Mouse (Mus musculus) midbrain, postnatal 0 days (tissue): ENCODE measurements around the gene Cox4i2. TPM values are rescaled to one million over a fixed set of nuclear protein-coding genes. Genes with fewer than 3 reads are reported as not detected.
A peak's percentile ranks its signal among the peaks of the same experiment; 100 is the strongest.

Source experiments
- ATAC-seq: fragments of 200-750 bp; cut with Nextera tagmentation; 2 replicates; pipeline ENCODE4 v1.8.0; 2017; ENCODE audit warnings: moderate number of reproducible peaks, mild to moderate bottlenecking, moderate TSS enrichment, moderate library complexity; ENCODE audit not compliant: low FRiP score
- DNase-seq: peaks from one replicate; pipeline ENCODE4 v3.0.0-alpha.2; 2015; ENCODE audit warnings: low spot score
- H3K27ac ChIP-seq: fragments of 300-500 bp; sonication (generic); 2 replicates; pipeline ENCODE4 v1.5.1; 2014; ENCODE audit warnings: low read depth, mild to moderate bottlenecking, low read length, mixed read lengths
- H3K27me3 ChIP-seq: fragments of 300-500 bp; sonication (generic); 2 replicates; pipeline ENCODE4 v1.6.1; 2014; ENCODE audit warnings: low read length, control low read depth, mixed read lengths; ENCODE audit not compliant: insufficient read depth
- H3K36me3 ChIP-seq: fragments of 300-500 bp; sonication (generic); 2 replicates; pipeline ENCODE4 v1.6.1; 2014; ENCODE audit warnings: low read length, control low read depth, mixed read lengths; ENCODE audit not compliant: insufficient read depth
- H3K4me1 ChIP-seq: fragments of 300-500 bp; sonication (generic); 2 replicates; pipeline ENCODE4 v1.6.1; 2014; ENCODE audit warnings: mild to moderate bottlenecking, control low read depth, antibody characterized with exemption, low read length, mixed read lengths; ENCODE audit not compliant: insufficient read depth
- H3K4me2 ChIP-seq: fragments of 300-500 bp; sonication (generic); 2 replicates; pipeline ENCODE4 v1.6.1; 2014; ENCODE audit warnings: low read depth, mild to moderate bottlenecking, low read length, mixed read lengths; ENCODE audit not compliant: poor library complexity, severe bottlenecking
- H3K4me3 ChIP-seq: fragments of 300-500 bp; sonication (generic); 2 replicates; pipeline ENCODE4 v1.5.1; 2014; ENCODE audit warnings: low read depth, mild to moderate bottlenecking, low read length, moderate library complexity
- H3K9ac ChIP-seq: fragments of 300-500 bp; sonication (generic); replicated peaks from 2 replicates; pipeline ENCODE4 v1.6.1; 2014; ENCODE audit warnings: mild to moderate bottlenecking, low read length, moderate library complexity, mixed read lengths; ENCODE audit not compliant: poor library complexity, severe bottlenecking
- H3K9me3 ChIP-seq: fragments of 300-500 bp; sonication (generic); 2 replicates; pipeline ENCODE4 v1.6.1; 2016; ENCODE audit warnings: low read length, control low read depth
- CTCF ChIP-seq: IDR thresholded peaks from 2 replicates; pipeline ENCODE4 v1.5.1; 2016; ENCODE audit warnings: antibody characterized with exemption, mild to moderate bottlenecking
- WGBS: fragments of 180-500 bp; shearing (Covaris S2); extraction: QIAGEN DNeasy Blood & Tissue Kit; methylation state at CpG from one replicate; pipeline ENCODE4 v1.1.7; 2014; 5-methylcytosine and 5-hydroxymethylcytosine counted together
- polyA plus RNA-seq: library from polyadenylated mRNA; unstranded; fragments of >200 nt; fragmentation: Nextera tagmentation; extraction: Ambion mirVana; gene quantifications from 2 replicates; pipeline ENCODE4 v1.2.1, GENCODE M21; 2015
- total RNA-seq: library from RNA; depleted of rRNA; stranded (reverse); fragments of >200 nt; gene quantifications from 2 replicates; pipeline ENCODE4 v1.2.3, GENCODE M21; 2014

The Cox4i2 gene
- total and polyA plus RNA-seq, 2 experiments from 2014 or later, result 2.0 to 3.3 TPM

DNA sequence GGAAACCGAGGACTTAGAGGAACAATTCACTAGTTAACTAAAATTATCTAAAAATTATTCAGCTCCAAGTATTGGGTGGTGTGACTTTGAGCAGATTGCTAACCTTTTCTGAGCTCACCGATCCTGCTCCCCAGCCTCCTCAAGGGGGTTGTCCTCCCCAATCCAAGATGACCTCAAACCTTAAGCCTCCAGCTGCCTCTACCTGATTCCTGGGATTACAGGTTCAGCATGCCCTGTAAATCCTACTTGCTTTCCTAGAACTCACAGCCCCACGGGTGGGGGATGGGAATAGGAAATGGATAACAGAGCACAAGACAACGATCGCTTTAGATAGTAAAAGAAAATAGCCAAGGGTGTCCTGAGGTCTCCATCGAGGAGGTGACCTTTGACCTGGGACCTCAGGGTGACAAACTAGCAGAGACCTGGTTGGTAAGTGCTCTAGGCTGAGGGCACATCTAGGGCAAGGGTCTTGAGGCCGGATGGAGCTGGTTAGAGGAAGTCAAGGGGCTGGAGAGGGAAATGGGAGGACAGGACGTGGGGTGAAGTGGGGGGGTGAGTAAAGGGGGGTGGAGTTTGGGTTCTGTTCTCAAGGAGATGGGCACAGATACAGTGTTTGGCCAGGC lies 24.8 kb upstream of the Cox4i2 start:
- Histone ChIP-seq H3K4me3 (no peak overlapping the region), H3K4me2 (no peak overlapping the region), H3K27me3 (no peaks in the 10 kb centered on the region), H3K27ac (peak overlapping the region; percentile 26; the same call in 1 of the 2 replicates), H3K9ac (no peak overlapping the region), H3K9me3 (no peaks in the 10 kb centered on the region), H3K36me3 (no peaks in the 10 kb centered on the region), H3K4me1 (0 out of 2 replicates have a peak, but pooled peaks cover under 1% of the 10 kb centered on the region)
- WGBS, result 71% methylated on average over 8 of the region's 8 CpGs
- no peak for TF ChIP-seq CTCF
- ATAC-seq, result peak; percentile 24
- no peak for DNase-seq

DNA sequence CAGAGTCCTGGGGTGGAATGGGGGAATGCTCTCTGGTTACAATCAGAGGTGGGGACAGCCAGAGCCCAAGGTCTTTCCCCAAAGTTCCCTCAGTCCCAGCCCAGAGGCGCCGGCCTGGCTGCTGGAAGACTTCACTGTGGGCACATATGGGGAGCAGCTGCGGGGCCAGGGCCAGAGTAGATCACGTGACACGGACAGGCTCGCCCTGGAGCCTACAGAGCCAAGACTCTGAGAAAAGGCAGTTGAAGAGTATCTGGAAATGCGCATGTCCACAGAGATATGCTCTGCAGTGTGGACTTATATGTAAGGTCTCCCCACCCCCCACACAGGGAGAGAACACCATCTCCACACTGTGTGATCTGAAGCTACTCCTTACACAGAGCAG lies 24.3 kb upstream of the Cox4i2 start:
- H3K9ac ChIP-seq, result no peak overlapping the region
- H3K27ac ChIP-seq, result peak overlapping the region; percentile 26; the same call in 1 of the 2 replicates
- no peak overlapping the region for H3K4me3 ChIP-seq
- no peaks in the 10 kb centered on the region for H3K9me3 ChIP-seq
- TF ChIP-seq CTCF, result no peak
- H3K27me3 ChIP-seq, result no peaks in the 10 kb centered on the region
- no peak overlapping the region for H3K4me2 ChIP-seq
- peak; percentile 41; the same call in 1 of the 2 replicates for ATAC-seq
- no peaks in the 10 kb centered on the region for H3K36me3 ChIP-seq
- peak; percentile 48 for DNase-seq
- WGBS, result 54% methylated on average over 7 of the region's 7 CpGs
- no peaks in the 10 kb centered on the region for H3K4me1 ChIP-seq

GRCm38 (mm10) chr2:152733201-152733600 lies 20.8 kb upstream of the Cox4i2 start:
- no peaks in the 10 kb centered on the region for H3K36me3 ChIP-seq
- H3K4me3 ChIP-seq, result no peak overlapping the region
- H3K27ac ChIP-seq, result no peak overlapping the region
- H3K4me2 ChIP-seq, result no peak overlapping the region
- no peak overlapping the region for H3K9ac ChIP-seq
- no peaks in the 10 kb centered on the region for H3K9me3 ChIP-seq
- DNase-seq, result no peak
- ATAC-seq, result no peak
- H3K27me3 ChIP-seq, result no peaks in the 10 kb centered on the region
- no peak for TF ChIP-seq CTCF
- 91% methylated on average over 2 of the region's 2 CpGs for WGBS
- peaks cover 3% of the 10 kb centered on the region; the same call in 1 of the 2 replicates for H3K4me1 ChIP-seq

- peak; percentile 18; the same call in 1 of the 2 replicates for ATAC-seq
Observed at GRCm38 (mm10) chr2:152734501-152734900, 19.5 kb upstream of the Cox4i2 start.

DNA sequence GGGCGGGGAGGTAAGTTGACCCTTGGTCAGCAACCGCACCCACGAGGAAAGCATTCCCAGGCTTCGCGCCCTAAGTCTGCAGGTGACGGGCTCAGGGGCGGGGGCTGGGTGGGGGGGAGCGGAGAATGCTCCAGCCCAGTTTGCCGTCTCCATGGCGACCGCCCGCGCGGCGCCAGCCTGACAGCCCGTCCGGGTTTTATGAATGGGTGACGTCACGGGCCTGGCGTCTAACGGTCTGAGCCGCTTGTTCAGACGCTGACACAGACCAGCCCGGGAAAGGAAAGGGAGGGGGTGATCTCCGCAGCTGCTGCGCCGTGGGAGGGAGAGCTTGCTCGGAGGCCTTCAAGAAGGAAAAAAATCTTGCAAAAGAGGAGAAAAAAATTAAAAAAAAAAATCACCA lies 19.0 kb upstream of the Cox4i2 start:
- no peak overlapping the region; the same call in 1 of the 2 replicates for H3K9ac ChIP-seq
- no peaks in the 10 kb centered on the region for H3K9me3 ChIP-seq
- ATAC-seq (peak; percentile 90), DNase-seq (peak; percentile 96)
- peak overlapping the region; percentile 85 for H3K4me2 ChIP-seq
- under 1% methylated on average over 28 of the region's 28 CpGs for WGBS
- H3K4me1 ChIP-seq, result peaks cover 3% of the 10 kb centered on the region; the same call in 1 of the 2 replicates
- peak overlapping the region; percentile 57 for H3K27ac ChIP-seq
- no peaks in the 10 kb centered on the region for H3K36me3 ChIP-seq
- H3K27me3 ChIP-seq, result no peaks in the 10 kb centered on the region
- peak overlapping the region; percentile 45 for H3K4me3 ChIP-seq
- no peak for TF ChIP-seq CTCF

More at GRCm38 (mm10) chr2:152734501-152734900, 19.5 kb upstream of the Cox4i2 start:
- Histone ChIP-seq H3K4me1 (peaks cover 3% of the 10 kb centered on the region; the same call in 1 of the 2 replicates), H3K4me2 (peak overlapping the region; percentile 85), H3K27ac (no peak overlapping the region; the same call in 1 of the 2 replicates), H3K27me3 (no peaks in the 10 kb centered on the region), H3K9ac (no peak overlapping the region; the same call in 1 of the 2 replicates), H3K9me3 (no peaks in the 10 kb centered on the region), H3K36me3 (no peaks in the 10 kb centered on the region), H3K4me3 (peak overlapping the region; percentile 45)
- 9% methylated on average over 10 of the region's 10 CpGs for WGBS
- no peak for TF ChIP-seq CTCF
- no peak for DNase-seq

DNA sequence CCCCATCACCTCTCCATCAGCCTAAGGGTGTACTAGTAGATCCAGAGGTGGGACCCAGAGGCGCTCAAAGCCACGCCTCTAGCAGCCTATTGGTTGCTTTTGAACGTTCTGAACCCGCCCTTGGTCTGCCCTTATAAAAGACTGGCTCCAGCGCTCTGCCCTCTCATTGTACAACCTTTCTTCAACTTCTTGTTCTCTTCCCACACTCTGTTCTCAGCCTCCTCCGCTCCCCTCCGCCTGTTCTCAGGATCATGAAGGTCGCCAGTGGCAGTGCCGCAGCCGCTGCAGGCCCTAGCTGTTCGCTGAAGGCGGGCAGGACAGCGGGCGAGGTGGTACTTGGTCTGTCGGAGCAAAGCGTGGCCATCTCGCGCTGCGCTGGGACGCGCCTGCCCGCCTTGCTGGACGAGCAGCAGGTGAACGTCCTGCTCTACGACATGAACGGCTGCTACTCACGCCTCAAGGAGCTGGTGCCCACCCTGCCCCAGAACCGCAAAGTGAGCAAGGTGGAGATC lies 17.8 kb upstream of the Cox4i2 start, which contains the start of gene Id1:
Gene Id1, plus strand, starts transcription at position 162 of the 512 bp plus-strand sequence.
- no peaks in the 10 kb centered on the region for H3K9me3 ChIP-seq
- H3K4me2 ChIP-seq, result peak within 1 kb of the TSS; percentile 85
- H3K9ac ChIP-seq, result peak within 1 kb of the TSS; percentile 60
- TF ChIP-seq CTCF, result no peak
- no peaks in the 10 kb centered on the region for H3K27me3 ChIP-seq
- H3K4me3 ChIP-seq, result peak within 1 kb of the TSS; percentile 45
- DNase-seq (peak; percentile 91), ATAC-seq (peak; percentile 74)
- H3K4me1 ChIP-seq, result peaks cover 3% of the 10 kb centered on the region; the same call in 1 of the 2 replicates
- peak within 1 kb of the TSS; percentile 66 for H3K27ac ChIP-seq
- H3K36me3 ChIP-seq, result no peaks in the 10 kb centered on the region
- under 1% methylated on average over 28 of the region's 28 CpGs for WGBS
